Mouse (Mus musculus) kidney, postnatal 0 days (tissue): ENCODE results near the gene Fermt1. TPM values are rescaled to one million over a fixed set of nuclear protein-coding genes. Genes with fewer than 3 reads are reported as not detected.

Source experiments
- ATAC-seq: fragments of 200-750 bp; cut with Nextera tagmentation; replicated peaks from 2 replicates; pipeline ENCODE4 v1.8.0; 2017; ENCODE audit warnings: low read depth, moderate number of reproducible peaks, moderate TSS enrichment, moderate library complexity; ENCODE audit not compliant: low FRiP score
- DNase-seq: peaks from one replicate; pipeline ENCODE4 v3.0.0-alpha.2; 2016; ENCODE audit warnings: low spot score
- H3K27ac ChIP-seq: fragments of 300-500 bp; sonication (generic); 2 replicates; pipeline ENCODE4 v1.5.1; 2014; ENCODE audit warnings: mild to moderate bottlenecking
- H3K27me3 ChIP-seq: fragments of 300-500 bp; sonication (generic); 2 replicates; pipeline ENCODE4 v1.6.1; 2014; ENCODE audit warnings: low read length, mixed read lengths; ENCODE audit not compliant: insufficient read depth
- H3K36me3 ChIP-seq: fragments of 300-500 bp; sonication (generic); 2 replicates; pipeline ENCODE4 v1.6.1; 2014; ENCODE audit warnings: low read length, mixed read lengths; ENCODE audit not compliant: insufficient read depth
- H3K4me1 ChIP-seq: fragments of 300-500 bp; sonication (generic); replicated peaks from 2 replicates; pipeline ENCODE4 v1.6.1; 2014; ENCODE audit warnings: antibody characterized with exemption, low read length, mixed read lengths; ENCODE audit not compliant: insufficient read depth
- H3K4me2 ChIP-seq: fragments of 300-500 bp; sonication (generic); 2 replicates; pipeline ENCODE4 v1.6.1; 2014; ENCODE audit warnings: mild to moderate bottlenecking, low read length, moderate library complexity, mixed read lengths
- H3K4me3 ChIP-seq: fragments of 300-500 bp; sonication (generic); replicated peaks from 2 replicates; pipeline ENCODE4 v1.5.1; 2014; ENCODE audit warnings: low read depth, low read length
- H3K9ac ChIP-seq: fragments of 300-500 bp; sonication (generic); 2 replicates; pipeline ENCODE4 v1.6.1; 2014; ENCODE audit warnings: low read depth, low read length
- H3K9me3 ChIP-seq: fragments of 300-500 bp; sonication (generic); replicated peaks from 2 replicates; pipeline ENCODE4 v1.6.1; 2016; ENCODE audit warnings: low read length, inconsistent platforms, mixed read lengths
- CTCF ChIP-seq: IDR thresholded peaks from 2 replicates; pipeline ENCODE4 v1.5.1; 2016; ENCODE audit warnings: antibody characterized with exemption, low read depth, mild to moderate bottlenecking, moderate library complexity
- WGBS: fragments of 180-500 bp; shearing (Covaris S2); extraction: QIAGEN DNeasy Blood & Tissue Kit; methylation state at CpG from one replicate; pipeline ENCODE4 v1.1.7; 2014; 5-methylcytosine and 5-hydroxymethylcytosine counted together
- polyA plus RNA-seq: library from polyadenylated mRNA; unstranded; fragments of >200 nt; fragmentation: Nextera tagmentation; extraction: Ambion mirVana; gene quantifications from 2 replicates; pipeline ENCODE4 v1.2.1, GENCODE M21; 2015

Fermt1 gene
- polyA plus RNA-seq, 1 experiment from 2014 or later: 22.5 TPM

GRCm38 (mm10) chr2:132884303-132884967 lies 61.3 kb downstream of the Fermt1 start:
- peak; percentile 46; the same call in 1 of the 2 replicates for ATAC-seq
- WGBS: 23% methylated on average over 8 of the region's 8 CpGs
- H3K27me3 ChIP-seq: 0 out of 2 replicates have a peak, but pooled peaks cover 3% of the 10 kb centered on the region
- TF ChIP-seq CTCF: no peak
- no peak overlapping the region for H3K4me3 ChIP-seq
- no peaks in the 10 kb centered on the region for H3K36me3 ChIP-seq
- no peak overlapping the region for H3K27ac ChIP-seq
- H3K4me1 ChIP-seq: 0 out of 2 replicates have a peak, but pooled peaks cover 5% of the 10 kb centered on the region
- H3K9me3 ChIP-seq: no peaks in the 10 kb centered on the region
- H3K9ac ChIP-seq: no peak overlapping the region
- no peak overlapping the region for H3K4me2 ChIP-seq
- peak; percentile 43 for DNase-seq

- Histone ChIP-seq H3K4me1 (0 out of 2 replicates have a peak, but pooled peaks cover 12% of the 10 kb centered on the region), H3K36me3 (no peaks in the 10 kb centered on the region), H3K27me3 (peaks cover 20% of the 10 kb centered on the region; the same call in 1 of the 2 replicates), H3K9ac (no peak within 1 kb of the TSS), H3K9me3 (no peaks in the 10 kb centered on the region), H3K4me2 (peak within 1 kb of the TSS; percentile 90), H3K4me3 (peak within 1 kb of the TSS; percentile 44), H3K27ac (no peak within 1 kb of the TSS)
- ATAC-seq: no peak
- 19% methylated on average over 12 of the region's 12 CpGs for WGBS
- DNase-seq: peak; percentile 11
- no peak for TF ChIP-seq CTCF
Observed at GRCm38 (mm10) chr2:132880844-132881645, 64.7 kb downstream of the Fermt1 start, which contains the start of gene Lrrn4. Lrrn4 (minus strand) TSS chr2:132880891.

GRCm38 (mm10) chr2:132879261-132880044 lies 66.3 kb downstream of the Fermt1 start:
- peak overlapping the region; percentile 44 for H3K4me3 ChIP-seq
- 0 out of 2 replicates have a peak, but pooled peaks cover 12% of the 10 kb centered on the region for H3K4me1 ChIP-seq
- ATAC-seq: peak; percentile 57
- no peak for TF ChIP-seq CTCF
- H3K27me3 ChIP-seq: peaks cover 20% of the 10 kb centered on the region; the same call in 1 of the 2 replicates
- no peaks in the 10 kb centered on the region for H3K36me3 ChIP-seq
- H3K27ac ChIP-seq: no peak overlapping the region
- peak overlapping the region; percentile 90 for H3K4me2 ChIP-seq
- peak; percentile 55 for DNase-seq
- 0 out of 2 replicates have a peak overlapping the region, but pooled peaks have one; percentile 23 for H3K9ac ChIP-seq
- no peaks in the 10 kb centered on the region for H3K9me3 ChIP-seq
- under 1% methylated on average over 58 of the region's 58 CpGs for WGBS

- WGBS: 57% methylated on average over 1 of the region's 1 CpGs
- no peaks in the 10 kb centered on the region for H3K9me3 ChIP-seq
- DNase-seq (no peak), ATAC-seq (no peak)
- TF ChIP-seq CTCF: no peak
- no peak overlapping the region for H3K9ac ChIP-seq
- peaks cover 20% of the 10 kb centered on the region; the same call in 1 of the 2 replicates for H3K27me3 ChIP-seq
- H3K4me3 ChIP-seq: no peak overlapping the region
- no peak overlapping the region for H3K4me2 ChIP-seq
- 0 out of 2 replicates have a peak, but pooled peaks cover 12% of the 10 kb centered on the region for H3K4me1 ChIP-seq
- H3K36me3 ChIP-seq: no peaks in the 10 kb centered on the region
- H3K27ac ChIP-seq: no peak overlapping the region
Observed at GRCm38 (mm10) chr2:132876991-132877390, 68.7 kb downstream of the Fermt1 start.

GRCm38 (mm10) chr2:132873657-132874326 lies 71.9 kb downstream of the Fermt1 start:
- H3K27me3 ChIP-seq: peaks cover 15% of the 10 kb centered on the region; the same call in 1 of the 2 replicates
- 0 out of 2 replicates have a peak, but pooled peaks cover under 1% of the 10 kb centered on the region for H3K4me1 ChIP-seq
- no peak for TF ChIP-seq CTCF
- no peaks in the 10 kb centered on the region for H3K9me3 ChIP-seq
- 77% methylated on average over 10 of the region's 10 CpGs for WGBS
- H3K4me3 ChIP-seq: no peak overlapping the region
- ATAC-seq (no peak), DNase-seq (no peak)
- no peak overlapping the region for H3K4me2 ChIP-seq
- no peak overlapping the region for H3K27ac ChIP-seq
- H3K36me3 ChIP-seq: no peaks in the 10 kb centered on the region
- no peak overlapping the region for H3K9ac ChIP-seq
